Mouse (Mus musculus) frontal cortex, postnatal 14 days (tissue): ENCODE data around the gene Gm21836.
"Not testable (repeated sequence)": the region's sequence is repeated elsewhere in the genome, so short reads cannot be mapped to it uniquely, and the experiment has no call there.

Source experiments
- DNase-seq, 2 experiments: peaks; one replicate each; pipeline ENCODE4 v3.0.0; 2022; ENCODE audit warnings: low spot score in 2 of 2

Gene Gm21836

GRCm38 (mm10) chr9:124493693-124494092 is at the start of gene Gm21836:
Gene Gm21836, minus strand, starts transcription at chr9:124493793.
- DNase-seq: not testable (repeated sequence)

DNA sequence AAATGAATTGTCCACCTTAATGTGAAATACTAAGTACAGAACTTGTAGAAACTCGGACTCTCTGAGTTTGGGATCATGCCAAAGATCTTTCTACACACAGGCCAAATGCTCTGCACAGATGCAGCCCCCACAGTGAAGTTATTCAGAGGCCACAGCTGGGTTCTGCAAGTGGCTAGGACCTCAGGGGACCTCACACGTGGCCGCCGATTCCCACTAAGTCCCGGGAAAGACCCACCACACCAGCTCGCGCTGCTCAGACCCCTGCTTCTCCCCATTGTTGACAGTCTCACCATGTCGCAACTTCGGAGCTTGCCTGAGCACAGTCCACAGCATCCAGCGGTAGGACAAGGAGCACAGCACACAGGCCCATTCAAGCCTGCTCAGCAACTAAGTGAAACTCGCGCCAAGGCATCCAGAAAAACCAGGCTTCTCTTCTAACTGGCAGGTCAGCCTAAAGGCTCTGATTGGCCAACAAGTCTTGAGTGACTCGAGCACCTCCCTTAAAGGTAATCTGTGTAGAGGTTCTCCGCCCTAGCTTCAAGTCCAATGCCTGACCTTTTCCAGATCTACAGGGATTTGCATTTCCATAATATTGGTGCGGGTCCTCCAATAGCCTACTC is 13.1 kb downstream of the Gm21836 start:
- DNase-seq: not testable (repeated sequence)

DNA sequence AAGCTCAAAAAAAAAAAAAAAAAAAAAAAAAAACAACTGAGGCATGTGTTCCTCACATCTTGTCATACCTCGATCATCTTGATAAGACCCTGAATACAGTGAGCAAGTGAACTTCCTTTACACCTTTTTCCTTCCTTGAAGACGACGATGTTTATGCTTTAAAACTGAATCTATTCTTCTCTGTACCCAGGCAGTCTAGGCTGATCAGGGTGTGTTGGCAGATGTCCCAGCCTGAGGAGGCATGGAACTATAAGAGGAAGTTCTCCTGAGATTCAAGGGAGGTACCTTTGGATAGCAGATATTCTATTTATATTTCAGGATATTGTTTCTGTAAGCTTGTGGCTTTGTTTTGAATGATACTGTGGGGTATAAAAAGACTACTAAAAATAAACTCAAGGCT is 15.5 kb downstream of the Gm21836 start:
- peak in 1 of 2 experiments; percentile 16 for DNase-seq

DNA sequence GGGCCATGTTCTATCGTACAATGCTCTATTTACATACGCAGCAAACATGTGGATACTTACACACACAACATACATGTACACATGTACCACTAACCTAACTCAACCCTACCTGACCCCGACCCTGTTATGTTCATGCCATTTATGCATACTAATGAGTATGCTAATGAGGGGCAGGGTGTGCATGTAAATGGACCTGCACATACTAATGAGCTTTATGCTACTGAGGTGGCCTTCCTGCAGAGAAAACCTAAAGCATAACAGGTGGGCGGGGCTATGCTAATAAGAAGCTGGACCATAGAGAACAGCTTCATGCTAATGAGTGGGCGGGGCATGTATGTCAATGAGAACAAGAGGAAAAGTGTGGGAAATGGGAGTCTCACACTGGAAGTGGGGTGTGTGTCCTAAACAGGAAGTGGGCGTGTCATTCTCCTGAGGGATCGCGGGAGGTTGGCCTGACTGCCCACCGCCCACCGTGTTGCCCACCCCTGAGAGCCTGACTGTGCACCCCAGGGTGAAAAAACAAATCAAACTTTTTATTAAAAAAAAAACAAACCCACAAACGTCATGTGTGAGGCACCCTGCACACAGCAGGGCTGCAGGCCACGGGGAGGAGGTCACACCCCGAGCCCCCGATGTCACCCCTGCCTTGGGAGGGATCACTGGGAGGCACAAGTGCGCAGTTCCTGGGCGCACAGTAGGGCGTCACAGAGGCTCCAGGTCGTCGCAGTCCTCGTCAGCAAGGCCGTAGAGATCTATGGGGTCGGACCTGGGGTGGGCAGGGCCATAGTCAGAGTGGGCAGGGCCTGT is 17.3 kb downstream of the Gm21836 start, which contains the start of gene Ppp2r3d:
Gene Ppp2r3d (minus strand): TSS at position 803 of the 807 bp plus-strand sequence.
- DNase-seq: no peak

DNA sequence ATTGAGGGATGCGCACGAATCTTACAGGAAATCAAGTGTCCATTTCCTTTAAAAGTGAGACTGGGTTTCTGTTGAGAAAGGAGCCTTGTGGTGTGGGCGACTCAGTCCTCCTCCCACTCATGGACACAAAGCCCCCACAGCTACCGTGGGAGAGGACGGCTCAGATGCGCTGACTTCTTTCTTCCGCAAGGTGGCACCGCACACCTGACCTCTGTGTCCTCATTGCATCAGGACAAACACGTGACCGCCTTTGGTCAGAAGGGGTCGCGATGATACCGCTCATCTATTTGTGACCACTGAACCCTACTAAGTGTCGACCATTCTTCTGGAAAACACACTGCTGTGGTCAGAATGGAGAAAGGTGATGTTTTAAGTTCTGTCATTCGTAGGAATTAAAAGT is 17.9 kb downstream of the Gm21836 start:
- no peak for DNase-seq

DNA sequence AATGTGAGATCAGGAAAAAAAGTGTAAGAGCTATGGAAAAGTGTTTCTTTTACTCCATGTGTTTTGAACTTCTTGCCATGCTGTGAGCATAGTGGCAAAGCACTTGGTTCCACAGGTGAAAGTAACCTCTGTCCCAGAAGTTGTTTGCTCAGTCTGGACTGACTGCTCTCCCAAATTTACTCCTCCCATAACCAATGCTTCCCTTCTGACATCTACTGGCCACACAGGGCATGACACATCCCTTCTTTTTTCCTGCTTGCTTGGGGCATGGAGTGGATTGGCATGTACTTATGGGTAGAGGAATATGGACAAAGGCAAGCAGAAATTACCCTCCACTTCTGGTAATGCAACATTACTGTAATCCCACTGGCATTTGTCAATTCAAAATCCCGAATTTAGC is 37.0 kb downstream of the Gm21836 start:
- peak in 1 of 2 experiments; percentile 16 for DNase-seq
